Mouse (Mus musculus): ENCODE results near the gene Olfr733.

Olfr733 gene

GRCm38 (mm10) chr14:50301422-50301821, at the start of gene Olfr733:
Gene Olfr733, minus strand, starts transcription at chr14:50301522.
- DNase-seq = no peak

- no peak for DNase-seq
Measured at GRCm38 (mm10) chr14:50348796-50349195, 47.5 kb upstream of the Olfr733 start, which contains the start of gene Olfr735. Gene Olfr735, minus strand, starts transcription at chr14:50348872.

DNA sequence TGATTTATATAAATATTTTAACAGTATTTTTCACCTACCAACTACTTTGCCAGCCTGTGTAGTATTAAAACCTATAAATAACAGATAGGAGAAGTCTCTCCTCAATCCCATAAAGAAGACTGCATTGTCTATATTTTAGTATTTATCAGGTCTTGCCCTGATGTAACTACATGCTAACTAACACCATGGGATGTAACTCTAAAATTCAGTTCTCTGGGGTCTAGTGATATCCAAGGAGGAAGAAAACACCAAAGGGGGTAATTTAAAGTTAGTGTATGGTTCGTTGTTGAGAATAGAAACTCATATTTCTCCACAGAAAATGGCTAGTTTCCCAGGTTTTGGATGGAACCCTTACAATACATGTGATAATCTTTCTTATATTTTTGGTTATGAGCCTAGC, 25.3 kb upstream of the Olfr733 start, which contains the start of gene Olfr734:
TSS of gene Olfr734 (minus strand) at position 101 of the 400 bp plus-strand sequence.
- DNase-seq = no peak

DNA sequence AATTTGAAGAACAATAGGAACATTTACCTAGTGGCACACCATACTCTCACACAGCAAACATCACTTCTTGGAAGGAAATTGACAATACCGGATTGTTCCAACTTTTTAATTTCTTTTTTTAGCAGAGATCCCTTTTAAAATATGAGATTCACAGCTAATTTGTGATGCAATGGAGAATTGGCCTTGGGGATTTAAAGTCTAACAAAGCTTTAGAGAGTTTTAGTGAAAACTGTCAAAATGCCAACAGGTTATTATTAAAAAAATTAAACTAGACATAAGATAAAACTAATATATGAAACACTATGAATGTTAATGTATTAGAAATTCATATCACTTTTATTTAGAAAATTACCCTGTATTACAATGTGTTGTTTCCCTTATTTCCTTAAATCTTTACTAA, 17.2 kb downstream of the Olfr733 start, which contains the start of gene Olfr732:
TSS of gene Olfr732 (minus strand) at position 101 of the 400 bp plus-strand sequence.
- DNase-seq = no peak
